Mouse (Mus musculus): ENCODE results near the gene Alkal2. TPM values are rescaled to one million over a fixed set of nuclear protein-coding genes. Genes with fewer than 3 reads are reported as not detected.
A peak's percentile ranks its signal among the peaks of the same experiment; 100 is the strongest.

The Alkal2 gene
- polyA plus RNA-seq, 1 experiment from 2014 or later, result 0.27 TPM

DNA sequence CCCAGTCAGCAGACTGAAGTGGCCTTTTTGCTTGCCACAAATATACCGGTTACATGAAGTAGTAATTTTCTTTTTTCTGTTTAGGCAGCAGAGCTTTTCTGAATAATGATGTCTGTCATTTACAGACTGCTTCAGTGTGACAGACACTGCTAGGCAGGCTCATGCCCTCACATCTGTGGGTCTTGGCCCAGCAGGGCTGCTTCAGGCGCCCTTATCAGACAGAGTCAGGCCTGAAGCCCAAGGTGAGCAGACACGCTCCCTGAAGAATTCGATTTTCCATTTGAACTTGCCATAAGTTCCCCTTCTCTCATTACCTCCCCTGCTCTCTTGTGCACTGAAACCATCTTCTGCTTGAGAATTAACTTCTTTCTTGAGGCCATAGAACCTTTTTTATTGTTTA lies 3.9 kb downstream of the Alkal2 start:
- no peaks in the 10 kb centered on the region for H3K9me3 ChIP-seq
- H3K4me3 ChIP-seq (replicated peaks), result no peak overlapping the region
- H3K27me3 ChIP-seq, result peaks cover 37% of the 10 kb centered on the region
- H3K9ac ChIP-seq (replicated peaks), result no peak overlapping the region
- peaks cover 12% of the 10 kb centered on the region for H3K4me1 ChIP-seq (replicated peaks)
- no peaks in the 10 kb centered on the region; the same call in 1 of the 2 replicates for H3K36me3 ChIP-seq
- H3K4me2 ChIP-seq (replicated peaks), result no peak overlapping the region
- 88% methylated on average over 4 of the region's 4 CpGs for WGBS
- no peak for ATAC-seq
- no peak overlapping the region for H3K27ac ChIP-seq

GRCm38 (mm10) chr12:30890067-30890466 lies 5.9 kb downstream of the Alkal2 start:
- 37% methylated on average over 5 of the region's 5 CpGs for WGBS

DNA sequence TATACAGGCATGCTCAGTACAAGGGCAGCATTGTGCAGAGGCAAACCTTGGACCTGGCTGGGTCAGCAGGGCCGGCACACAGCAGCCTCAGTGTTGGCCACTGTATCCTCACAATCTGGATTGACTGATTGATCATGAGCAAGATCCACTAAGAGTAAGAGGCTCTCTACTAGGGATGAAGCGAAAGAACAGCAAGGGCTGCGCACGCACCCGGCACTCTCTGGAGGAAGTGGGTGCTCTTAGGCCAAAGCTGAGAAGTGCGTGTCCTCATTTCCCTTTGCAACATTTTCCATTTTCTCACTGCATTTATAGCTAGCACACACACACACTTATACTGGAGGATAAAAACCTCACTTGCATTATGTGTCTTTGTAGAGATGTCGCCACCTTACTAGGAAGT lies 7.3 kb downstream of the Alkal2 start:
- peaks cover 8% of the 10 kb centered on the region for H3K36me3 ChIP-seq

More at GRCm38 (mm10) chr12:30890067-30890466, 5.9 kb downstream of the Alkal2 start:
- no peaks in the 10 kb centered on the region for H3K9me3 ChIP-seq
- no peak overlapping the region for H3K4me3 ChIP-seq (replicated peaks)
- H3K4me2 ChIP-seq (replicated peaks), result no peak overlapping the region
- ATAC-seq, result peak; percentile 76
- H3K36me3 ChIP-seq, result peaks cover 6% of the 10 kb centered on the region
- no peak overlapping the region for H3K9ac ChIP-seq (replicated peaks)
- no peak overlapping the region for H3K27ac ChIP-seq
- H3K27me3 ChIP-seq, result peaks cover 16% of the 10 kb centered on the region
- H3K4me1 ChIP-seq (replicated peaks), result peaks cover under 1% of the 10 kb centered on the region; the same call in 1 of the 2 replicates

GRCm38 (mm10) chr12:30897039-30897438 lies 12.9 kb downstream of the Alkal2 start:
- ATAC-seq, result no peak
- 96% methylated on average over 4 of the region's 4 CpGs for WGBS

More for the DNA sequence above, 7.3 kb downstream of the Alkal2 start:
- Histone ChIP-seq H3K27ac (no peak overlapping the region), H3K9ac (replicated peaks) (no peak overlapping the region), H3K4me3 (replicated peaks) (no peak overlapping the region), H3K4me2 (replicated peaks) (no peak overlapping the region), H3K27me3 (0 out of 2 replicates have a peak, but pooled peaks cover 4% of the 10 kb centered on the region), H3K4me1 (replicated peaks) (no peaks in the 10 kb centered on the region), H3K9me3 (no peaks in the 10 kb centered on the region)
- WGBS, result 85% methylated on average over 7 of the region's 7 CpGs
- ATAC-seq, result no peak

DNA sequence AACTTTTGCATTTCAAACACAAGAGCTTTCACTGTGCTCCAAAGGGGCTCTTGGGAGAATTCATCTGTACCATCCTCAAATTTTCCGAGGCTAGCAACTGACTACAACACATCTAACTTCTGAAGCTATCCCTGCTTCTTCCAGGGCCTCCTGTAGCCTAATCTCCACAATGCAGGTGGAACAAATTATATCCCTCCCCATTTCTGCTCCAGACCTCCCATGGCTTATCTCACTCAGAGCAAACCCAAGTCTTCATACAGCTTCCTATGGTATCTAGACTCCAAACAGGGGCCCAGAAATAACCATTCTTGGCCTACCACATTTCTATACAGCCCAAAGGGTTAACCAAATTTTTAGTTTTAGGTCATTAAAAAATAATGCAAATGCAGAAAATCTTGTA lies 24.5 kb downstream of the Alkal2 start:
- H3K27ac ChIP-seq, result no peak overlapping the region
- WGBS, result 86% methylated on average over 1 of the region's 1 CpGs
- ATAC-seq, result no peak
- no peak overlapping the region for H3K4me2 ChIP-seq (replicated peaks)
- peaks cover 25% of the 10 kb centered on the region for H3K4me1 ChIP-seq (replicated peaks)
- no peaks in the 10 kb centered on the region for H3K9me3 ChIP-seq
- no peak overlapping the region for H3K4me3 ChIP-seq (replicated peaks)
- H3K9ac ChIP-seq (replicated peaks), result no peak overlapping the region
- H3K36me3 ChIP-seq, result peaks cover 11% of the 10 kb centered on the region
- H3K27me3 ChIP-seq, result no peaks in the 10 kb centered on the region

More at GRCm38 (mm10) chr12:30897039-30897438, 12.9 kb downstream of the Alkal2 start:
- no peak overlapping the region for H3K4me2 ChIP-seq (replicated peaks)
- H3K9ac ChIP-seq (replicated peaks), result no peak overlapping the region
- H3K4me3 ChIP-seq (replicated peaks), result no peak overlapping the region
- no peaks in the 10 kb centered on the region for H3K9me3 ChIP-seq
- no peaks in the 10 kb centered on the region for H3K4me1 ChIP-seq (replicated peaks)
- H3K36me3 ChIP-seq, result peaks cover 29% of the 10 kb centered on the region
- no peaks in the 10 kb centered on the region for H3K27me3 ChIP-seq
- H3K27ac ChIP-seq, result no peak overlapping the region

GRCm38 (mm10) chr12:30909881-30910280 lies 25.8 kb downstream of the Alkal2 start:
- H3K27me3 ChIP-seq, result no peaks in the 10 kb centered on the region
- no peak overlapping the region for H3K27ac ChIP-seq
- peak overlapping the region; percentile 82; the same call in 1 of the 2 replicates for H3K4me2 ChIP-seq (replicated peaks)
- peaks cover 25% of the 10 kb centered on the region for H3K4me1 ChIP-seq (replicated peaks)
- no peaks in the 10 kb centered on the region for H3K9me3 ChIP-seq
- no peak overlapping the region for H3K4me3 ChIP-seq (replicated peaks)
- WGBS, result 97% methylated on average over 2 of the region's 2 CpGs
- H3K36me3 ChIP-seq, result peaks cover 2% of the 10 kb centered on the region; the same call in 1 of the 2 replicates
- no peak for ATAC-seq
- no peak overlapping the region for H3K9ac ChIP-seq (replicated peaks)

DNA sequence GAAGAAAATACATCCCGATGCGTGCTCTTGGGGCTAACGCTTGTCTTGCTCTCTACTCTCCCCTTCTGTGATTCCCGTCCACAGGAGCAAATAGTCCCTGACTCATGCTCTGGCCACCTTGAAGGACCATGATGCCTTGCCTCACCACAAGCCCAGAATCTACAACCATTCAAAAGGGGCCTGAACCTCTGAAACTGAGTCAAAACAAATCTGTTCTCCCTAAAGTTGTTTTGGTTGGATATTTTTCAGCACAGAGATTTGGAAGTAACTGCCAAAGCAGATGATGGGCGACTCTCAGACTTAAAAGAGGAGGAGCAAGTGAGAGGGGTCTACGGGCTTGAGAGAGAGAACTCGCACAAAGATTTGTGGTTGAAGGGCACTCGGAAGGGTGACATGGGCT lies 26.7 kb downstream of the Alkal2 start:
- H3K36me3 ChIP-seq, result no peaks in the 10 kb centered on the region
- H3K4me3 ChIP-seq (replicated peaks), result peak overlapping the region; percentile 64
- H3K27ac ChIP-seq, result peak overlapping the region; percentile 68
- H3K9me3 ChIP-seq, result no peaks in the 10 kb centered on the region
- H3K4me1 ChIP-seq (replicated peaks), result peaks cover 25% of the 10 kb centered on the region
- H3K27me3 ChIP-seq, result no peaks in the 10 kb centered on the region
- WGBS, result 21% methylated on average over 8 of the region's 8 CpGs
- H3K9ac ChIP-seq (replicated peaks), result peak overlapping the region; percentile 87
- peak overlapping the region; percentile 82 for H3K4me2 ChIP-seq (replicated peaks)
- ATAC-seq, result no peak

DNA sequence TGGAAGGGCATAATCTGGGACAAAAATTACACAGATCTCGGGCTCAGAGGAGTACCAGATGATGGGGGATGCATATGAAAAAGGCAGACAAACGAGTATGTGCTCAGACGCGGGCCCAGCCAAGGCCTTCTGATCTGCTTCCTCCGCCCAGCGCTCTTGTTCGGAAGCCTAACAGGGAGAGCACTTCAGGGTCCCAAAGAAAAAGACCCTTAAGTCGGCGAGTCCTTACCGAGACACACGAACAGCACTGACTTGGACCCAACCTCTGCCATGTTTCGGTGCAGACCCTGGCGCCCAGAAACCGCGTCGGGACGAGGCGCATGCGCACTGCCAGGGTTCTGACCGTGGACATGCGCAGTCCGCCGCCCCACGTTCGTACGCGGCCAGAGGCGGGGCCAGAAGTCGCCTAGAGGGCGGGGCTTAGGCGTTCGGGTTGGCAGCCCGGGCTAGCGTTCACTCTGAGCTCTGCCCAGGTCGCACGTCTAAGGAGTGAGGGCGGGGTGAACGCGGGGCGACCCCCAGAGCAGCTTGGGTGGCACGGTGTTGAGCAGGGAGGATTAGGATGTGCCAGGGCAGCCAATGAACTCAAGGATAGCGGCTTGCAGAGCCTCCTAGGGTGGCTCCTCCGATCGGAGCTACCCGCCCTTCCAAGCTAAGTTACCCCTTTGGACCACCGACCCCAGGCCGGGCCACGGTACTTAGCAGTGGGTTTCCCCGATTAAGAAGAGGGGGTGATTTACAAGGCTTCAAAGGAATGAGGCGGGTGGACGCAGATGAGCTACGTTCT lies 27.3 kb downstream of the Alkal2 start, which contains the start of the genes Acp1 and Sh3yl1:
Gene Acp1 (minus strand): TSS at position 329 of the 787 bp plus-strand sequence.
Gene Sh3yl1 (plus strand): TSS at position 408 of the 787 bp plus-strand sequence.
- Histone ChIP-seq H3K9me3 (no peaks in the 10 kb centered on the region), H3K4me2 (replicated peaks) (peak within 1 kb of the TSS; percentile 90), H3K27ac (peak within 1 kb of the TSS; percentile 68), H3K4me3 (replicated peaks) (peak within 1 kb of the TSS; percentile 64), H3K9ac (replicated peaks) (peak within 1 kb of the TSS; percentile 87), H3K27me3 (no peaks in the 10 kb centered on the region), H3K4me1 (replicated peaks) (peaks cover 25% of the 10 kb centered on the region), H3K36me3 (no peaks in the 10 kb centered on the region)
- ATAC-seq, result peak; percentile 98
- under 1% methylated on average over 52 of the region's 52 CpGs for WGBS

DNA sequence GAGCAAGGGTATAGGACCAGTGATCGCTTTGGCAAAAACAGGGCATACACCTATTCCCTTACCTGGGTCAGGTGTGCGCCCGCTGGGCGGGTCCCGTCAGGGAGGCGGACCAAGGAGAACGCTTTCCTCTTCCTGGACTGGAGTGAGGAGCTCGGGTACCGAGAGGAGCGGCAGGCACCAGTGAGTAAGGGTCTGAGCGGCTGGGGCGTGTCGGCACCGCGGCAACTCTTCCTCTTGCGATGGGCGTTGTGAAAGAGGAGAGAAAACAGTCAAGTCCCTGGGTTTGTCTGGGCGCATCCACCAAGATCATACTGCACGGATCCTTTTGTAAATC lies 27.9 kb downstream of the Alkal2 start:
- Histone ChIP-seq H3K27me3 (no peaks in the 10 kb centered on the region), H3K4me1 (replicated peaks) (peaks cover 25% of the 10 kb centered on the region), H3K27ac (no peak overlapping the region), H3K9me3 (no peaks in the 10 kb centered on the region), H3K9ac (replicated peaks) (peak overlapping the region; percentile 87), H3K36me3 (no peaks in the 10 kb centered on the region), H3K4me3 (replicated peaks) (peak overlapping the region; percentile 64), H3K4me2 (replicated peaks) (peak overlapping the region; percentile 90)
- peak; percentile 79 for ATAC-seq
- under 1% methylated on average over 19 of the region's 19 CpGs for WGBS

DNA sequence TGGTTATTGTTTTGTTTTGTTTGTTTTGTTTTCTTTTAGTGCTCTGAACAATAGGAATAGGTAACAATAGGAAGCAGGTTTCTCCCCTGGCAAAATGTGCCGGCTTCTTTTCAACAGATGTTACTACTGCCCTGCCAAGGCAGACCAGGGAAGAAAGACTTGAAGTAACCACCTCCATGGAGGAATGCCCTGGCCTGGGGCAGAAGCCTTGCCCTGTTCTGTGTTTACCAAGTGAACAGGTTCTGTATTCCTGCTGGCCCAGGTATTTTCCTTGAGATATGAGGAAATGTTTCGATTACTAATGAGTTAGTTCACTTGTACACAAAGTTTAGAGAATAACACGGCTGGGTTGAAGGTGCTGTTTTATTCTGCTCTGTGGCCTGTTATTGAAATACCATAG lies 28.7 kb downstream of the Alkal2 start:
- Histone ChIP-seq H3K4me3 (replicated peaks) (peak overlapping the region; percentile 64), H3K27ac (no peak overlapping the region), H3K4me1 (replicated peaks) (peaks cover 25% of the 10 kb centered on the region), H3K36me3 (no peaks in the 10 kb centered on the region), H3K9me3 (no peaks in the 10 kb centered on the region), H3K4me2 (replicated peaks) (peak overlapping the region; percentile 90), H3K27me3 (no peaks in the 10 kb centered on the region), H3K9ac (replicated peaks) (peak overlapping the region; percentile 87; the same call in 1 of the 2 replicates)
- WGBS, result 69% methylated on average over 3 of the region's 3 CpGs
- no peak for ATAC-seq

- H3K9ac ChIP-seq (replicated peaks), result no peak overlapping the region
- 88% methylated on average over 3 of the region's 3 CpGs for WGBS
These were observed 38.3 kb downstream of the Alkal2 start for GRCm38 (mm10) chr12:30922401-30922800.

GRCm38 (mm10) chr12:30928182-30928581 lies 44.1 kb downstream of the Alkal2 start:
- H3K36me3 ChIP-seq, result peaks cover 17% of the 10 kb centered on the region; the same call in 1 of the 2 replicates
- 90% methylated on average over 6 of the region's 6 CpGs for WGBS
- ATAC-seq, result no peak
- no peak overlapping the region for H3K4me3 ChIP-seq (replicated peaks)
- H3K4me1 ChIP-seq (replicated peaks), result no peaks in the 10 kb centered on the region
- no peak overlapping the region for H3K4me2 ChIP-seq (replicated peaks)
- no peak overlapping the region for H3K27ac ChIP-seq
- no peaks in the 10 kb centered on the region for H3K27me3 ChIP-seq
- no peak overlapping the region for H3K9ac ChIP-seq (replicated peaks)
- H3K9me3 ChIP-seq, result no peaks in the 10 kb centered on the region

More at GRCm38 (mm10) chr12:30922401-30922800, 38.3 kb downstream of the Alkal2 start:
- Histone ChIP-seq H3K36me3 (0 out of 2 replicates have a peak, but pooled peaks cover 17% of the 10 kb centered on the region), H3K27ac (no peak overlapping the region), H3K4me2 (replicated peaks) (no peak overlapping the region), H3K4me3 (replicated peaks) (no peak overlapping the region), H3K4me1 (replicated peaks) (no peaks in the 10 kb centered on the region), H3K9me3 (no peaks in the 10 kb centered on the region), H3K27me3 (no peaks in the 10 kb centered on the region)
- no peak for ATAC-seq
